Mouse (Mus musculus): ENCODE data around the gene Ccl6.
"Not testable (repeated sequence)": the region's sequence is repeated elsewhere in the genome, so short reads cannot be mapped to it uniquely, and the experiment has no call there.

The Ccl6 gene

GRCm38 (mm10) chr11:83557074-83557473 lies 35.8 kb downstream of the Ccl6 start:
- DNase-seq (ENCODE audit: low spot score), result no peak

- DNase-seq (ENCODE audit: low spot score), result peak; percentile 82
Measured at GRCm38 (mm10) chr11:83556085-83556781, 36.7 kb downstream of the Ccl6 start.

GRCm38 (mm10) chr11:83551668-83552067 lies 41.2 kb downstream of the Ccl6 start:
- DNase-seq (ENCODE audit: low spot score), result no peak

GRCm38 (mm10) chr11:83551037-83551436 lies 41.9 kb downstream of the Ccl6 start:
- not testable (repeated sequence) for DNase-seq (ENCODE audit: low spot score)

GRCm38 (mm10) chr11:83550186-83550632 lies 42.7 kb downstream of the Ccl6 start:
- DNase-seq (ENCODE audit: low spot score), result no peak

- no peak for DNase-seq (ENCODE audit: low spot score)
Measured at GRCm38 (mm10) chr11:83544214-83544613, 48.7 kb downstream of the Ccl6 start.

- DNase-seq (ENCODE audit: low spot score), result no peak
Measured at GRCm38 (mm10) chr11:83541415-83541814, 51.5 kb downstream of the Ccl6 start.

- no peak for DNase-seq (ENCODE audit: low spot score)
Measured at GRCm38 (mm10) chr11:83540931-83541330, 52.0 kb downstream of the Ccl6 start.

- no peak for DNase-seq (ENCODE audit: low spot score)
Measured at GRCm38 (mm10) chr11:83538705-83539314, 54.1 kb downstream of the Ccl6 start.
